Mouse (Mus musculus): Measurements from ENCODE around the gene Ciao2b. TPM values are rescaled to one million over a fixed set of nuclear protein-coding genes. Genes with fewer than 3 reads are reported as not detected.
A peak's percentile ranks its signal among the peaks of the same experiment; 100 is the strongest.
"Not testable (repeated sequence)": the region's sequence is repeated elsewhere in the genome, so short reads cannot be mapped to it uniquely, and the experiment has no call there.

Ciao2b gene
- 10 to 100 TPM; 27.1 to 32.0 TPM for total RNA-seq (2021)
- long read RNA-seq, experiment 1, transcript Ciao2b-203 (5 exons, 918 nt): major isoform, 27 of 30 reads
- long read RNA-seq, experiment 1, partial matches to known transcripts: 0 of 30 reads
- long read RNA-seq, experiment 1, other reads (novel, unspliced or antisense): 2 of 30 reads
- long read RNA-seq, experiment 2, transcript Ciao2b-203 (5 exons, 918 nt): major isoform, 29 of 31 reads
- long read RNA-seq, experiment 2, partial matches to known transcripts: 1 of 31 reads
- long read RNA-seq, experiment 2, other reads (novel, unspliced or antisense): 1 of 31 reads

DNA sequence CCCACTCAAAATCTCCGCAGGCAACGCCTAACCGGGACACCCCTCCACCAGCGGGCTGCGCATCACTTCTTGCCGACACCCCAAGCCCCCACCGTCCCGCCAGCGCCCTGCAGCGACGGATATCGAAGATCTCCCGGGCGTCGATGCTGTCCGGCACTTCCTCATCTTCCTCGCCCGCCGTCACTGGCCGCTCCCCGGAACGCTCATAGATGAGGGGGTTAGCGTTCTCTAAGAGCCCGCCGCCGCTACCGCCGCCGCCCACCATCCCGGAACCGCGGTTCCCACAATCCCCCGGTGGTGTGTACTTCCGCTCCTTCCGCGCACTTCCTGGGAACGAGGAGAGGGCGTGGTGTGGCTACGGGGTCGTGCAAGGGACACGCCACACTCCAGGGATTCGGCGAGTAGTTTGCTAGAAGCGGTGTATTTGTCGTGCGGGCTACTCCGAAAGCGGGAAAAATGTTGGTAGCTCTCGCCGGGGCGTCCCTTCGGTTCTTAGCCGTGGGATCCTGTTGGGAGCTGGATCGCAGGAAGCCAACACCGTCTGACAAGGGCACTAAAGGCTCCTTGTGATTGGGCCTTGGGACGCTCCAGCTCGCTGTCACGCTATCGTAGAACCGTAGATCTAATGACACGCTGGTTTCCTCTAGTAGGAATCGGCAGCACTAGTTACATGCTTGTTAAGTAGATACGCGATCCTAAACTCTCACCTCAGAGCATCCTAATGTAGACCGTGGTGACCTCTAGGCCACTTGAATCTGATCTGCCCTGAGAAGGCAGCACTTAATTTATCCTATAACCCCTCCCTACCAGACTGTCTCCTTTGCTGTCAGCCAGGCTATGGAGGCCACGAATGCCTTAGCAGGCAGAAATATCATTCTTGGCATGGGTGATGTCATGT, at the start of gene Ciao2b:
TSS of gene Ciao2b (minus strand) at position 540 of the 898 bp plus-strand sequence.
- peak; percentile 89 for DNase-seq
- intact Hi-C loops (cut with DNase I; ENCODE audit: low total_unique reads): loop anchor here (5.0 kb wide), 1 partner anchor 39 kb away; no protein-coding TSS in a partner anchor

DNA sequence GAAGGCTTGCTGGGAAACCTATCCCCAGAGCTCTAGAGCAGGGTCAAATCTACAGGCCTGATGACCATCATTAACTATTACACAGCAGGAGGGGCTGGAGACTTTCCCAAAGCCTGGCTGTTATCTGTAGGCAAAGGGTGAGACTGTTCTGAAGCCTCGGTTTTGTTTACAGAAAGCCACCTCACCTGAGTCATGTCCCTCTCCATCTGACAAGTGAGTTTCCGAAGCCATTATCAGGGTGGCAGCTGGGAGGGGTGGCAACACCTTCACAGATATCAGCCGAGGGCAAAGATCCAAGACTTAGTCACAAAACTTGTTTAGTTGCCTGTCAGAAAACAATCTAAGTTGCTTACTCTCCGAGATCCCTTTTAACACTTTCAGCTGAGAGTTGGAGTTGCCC, 46.7 kb upstream of the Ciao2b start:
- intact Hi-C loops (cut with DNase I; ENCODE audit: low total_unique reads): no loop called here
- no peak for DNase-seq

DNA sequence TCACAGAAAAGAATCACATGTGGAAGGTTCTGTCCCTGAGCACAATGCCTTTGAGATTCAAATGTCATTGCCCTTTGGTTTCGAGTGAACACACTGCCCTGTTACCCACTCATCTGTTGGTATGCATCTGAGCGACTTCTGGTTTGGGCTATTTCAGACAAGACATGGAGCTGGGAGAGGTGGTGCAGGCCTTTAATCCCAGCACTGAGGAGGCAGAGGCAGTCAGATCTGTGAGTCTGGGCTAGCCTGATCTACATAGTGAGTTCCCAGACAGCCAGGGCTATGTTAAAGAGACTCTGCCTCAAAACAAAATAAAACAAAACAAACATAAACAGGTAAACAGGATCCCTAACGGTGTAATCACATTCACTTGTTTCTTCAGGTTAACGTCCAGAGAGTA, 13.8 kb upstream of the Ciao2b start:
- intact Hi-C loops (cut with DNase I; ENCODE audit: low total_unique reads): loop anchor here (2.0 kb wide), 1 partner anchor 53 kb away; no protein-coding TSS in a partner anchor
- DNase-seq: no peak

DNA sequence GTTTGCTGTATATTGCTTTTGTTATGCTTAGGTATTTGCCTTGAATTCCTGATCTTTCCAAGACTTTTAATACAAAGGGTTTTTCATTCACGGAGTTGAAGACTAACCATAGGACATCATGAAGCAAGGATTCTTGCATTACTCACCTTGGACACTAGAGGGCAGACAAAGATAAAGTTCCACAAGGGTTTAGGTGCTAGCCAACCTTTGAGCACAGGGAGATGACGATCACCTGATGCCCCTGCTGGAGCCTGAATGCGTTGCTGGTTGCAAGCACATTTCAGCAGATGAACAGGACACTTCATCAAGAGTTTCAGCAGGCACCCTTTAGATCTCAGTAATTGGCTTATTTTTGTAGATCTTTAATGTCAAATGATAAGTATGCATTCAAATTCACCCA, 13.2 kb upstream of the Ciao2b start:
- DNase-seq: peak; percentile 54
- intact Hi-C loops (cut with DNase I; ENCODE audit: low total_unique reads): loop anchor here (2.0 kb wide), 1 partner anchor 52 kb away; no protein-coding TSS in a partner anchor

DNA sequence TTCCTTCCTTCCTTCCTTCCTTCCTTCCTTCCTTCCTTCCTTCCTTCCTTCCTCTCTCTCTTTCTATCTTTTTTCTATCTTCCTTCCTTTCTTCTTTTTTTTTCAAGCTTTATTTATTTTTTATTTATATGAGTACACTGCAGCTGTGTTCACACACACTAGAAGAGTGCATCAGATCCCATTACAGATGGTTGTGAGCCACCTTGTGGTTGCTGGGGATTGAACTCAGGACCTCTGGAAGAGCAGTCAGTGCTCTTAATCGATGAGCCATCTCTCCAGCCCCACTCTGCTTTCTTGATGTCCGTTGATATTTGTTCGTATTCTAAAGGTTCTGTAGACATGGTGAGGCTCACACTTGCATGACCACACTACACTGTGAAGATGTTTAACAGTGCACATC, 2.4 kb upstream of the Ciao2b start:
- DNase-seq: not testable (repeated sequence)
- intact Hi-C loops (cut with DNase I; ENCODE audit: low total_unique reads): loop anchor here (5.0 kb wide), 1 partner anchor 42 kb away; no protein-coding TSS in a partner anchor

DNA sequence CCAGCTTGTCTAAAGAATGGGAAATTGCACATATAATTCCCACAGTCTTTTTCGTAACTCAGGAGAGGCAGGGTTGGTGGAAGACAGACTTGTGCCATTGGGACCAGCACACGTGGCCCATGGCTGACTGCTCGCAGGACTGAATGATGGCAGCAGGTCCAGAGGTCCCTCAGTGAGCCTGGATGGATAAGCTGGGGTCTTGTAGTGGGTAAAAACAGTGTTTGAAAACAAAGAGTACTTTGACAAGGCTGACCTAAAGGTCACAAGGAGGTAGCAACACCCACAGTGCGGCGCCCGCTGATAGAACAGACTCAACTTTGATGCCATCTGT, 524 bp upstream of the Ciao2b start:
- intact Hi-C loops (cut with DNase I; ENCODE audit: low total_unique reads): loop anchor here (5.0 kb wide), 1 partner anchor 40 kb away; no protein-coding TSS in a partner anchor
- DNase-seq: no peak

DNA sequence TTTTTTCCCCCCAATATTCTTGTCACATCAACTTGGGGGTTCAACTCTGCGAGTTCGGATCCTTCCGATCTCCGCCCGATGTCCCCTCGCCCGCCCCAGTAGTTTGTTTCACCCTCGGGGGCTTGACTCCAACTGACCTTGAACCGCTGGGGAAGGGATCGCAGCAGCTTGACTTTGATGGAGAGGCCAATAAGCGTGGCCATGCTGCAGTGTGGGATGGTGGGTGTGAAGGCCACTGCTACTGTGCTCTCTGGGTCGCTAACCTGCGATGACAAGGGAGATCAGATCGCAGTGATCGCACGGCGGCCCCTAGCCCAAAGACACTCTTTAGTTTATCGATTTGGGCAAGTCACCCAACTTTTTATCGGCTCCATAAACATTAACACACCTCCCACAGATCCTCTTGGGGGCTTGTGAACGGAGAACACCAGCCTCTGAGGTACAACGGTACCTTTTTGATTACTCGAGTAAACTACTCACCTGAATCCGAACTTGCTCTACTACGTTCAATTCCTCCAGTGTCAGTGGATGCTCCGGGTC, 864 bp downstream of the Ciao2b start:
- no peak for DNase-seq
- intact Hi-C loops (cut with DNase I; ENCODE audit: low total_unique reads): loop anchor here (5.0 kb wide), 1 partner anchor 39 kb away; no protein-coding TSS in a partner anchor

DNA sequence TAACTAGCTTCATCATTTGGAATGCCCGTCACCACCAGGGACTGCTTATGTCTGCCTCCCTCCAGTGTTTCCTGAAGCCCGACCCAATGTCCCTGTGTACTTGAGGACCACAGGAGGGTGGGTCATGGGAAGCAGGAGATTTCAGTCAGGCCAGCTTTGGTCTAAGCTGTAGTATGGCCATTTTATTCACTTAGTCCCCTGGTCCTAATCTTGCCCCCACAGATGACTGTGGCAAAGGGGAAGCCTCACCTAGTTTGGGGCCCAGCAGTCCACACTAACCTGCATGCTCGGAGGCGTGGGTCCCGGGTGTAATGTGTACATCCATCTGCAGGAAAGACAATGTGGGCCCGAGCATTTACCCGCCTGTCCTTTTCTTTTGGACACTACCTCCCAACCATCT, 1.5 kb downstream of the Ciao2b start:
- no peak for DNase-seq
- intact Hi-C loops (cut with DNase I; ENCODE audit: low total_unique reads): loop anchor here (5.0 kb wide), 1 partner anchor 38 kb away; no protein-coding TSS in a partner anchor

DNA sequence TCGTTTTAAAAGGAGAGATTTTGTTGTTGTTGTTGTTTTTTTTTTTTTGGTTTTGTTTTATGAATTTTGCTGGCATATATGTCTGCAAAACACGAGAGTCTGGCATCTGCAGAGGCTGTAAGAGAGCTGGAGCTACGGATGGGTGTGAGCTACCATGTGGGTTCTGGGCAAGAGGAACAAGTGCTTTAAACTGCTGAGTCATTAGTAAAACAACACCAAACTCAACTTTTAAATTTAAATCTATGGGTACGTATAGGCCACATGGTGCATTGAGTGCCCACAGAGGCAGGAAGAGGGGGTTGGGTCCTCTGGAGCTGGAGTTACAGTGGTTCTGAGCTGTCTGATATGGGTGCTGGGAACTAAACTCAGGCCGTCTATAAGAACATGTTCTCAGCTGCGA, 3.8 kb downstream of the Ciao2b start:
- intact Hi-C loops (cut with DNase I; ENCODE audit: low total_unique reads): no loop called here
- DNase-seq: no peak

DNA sequence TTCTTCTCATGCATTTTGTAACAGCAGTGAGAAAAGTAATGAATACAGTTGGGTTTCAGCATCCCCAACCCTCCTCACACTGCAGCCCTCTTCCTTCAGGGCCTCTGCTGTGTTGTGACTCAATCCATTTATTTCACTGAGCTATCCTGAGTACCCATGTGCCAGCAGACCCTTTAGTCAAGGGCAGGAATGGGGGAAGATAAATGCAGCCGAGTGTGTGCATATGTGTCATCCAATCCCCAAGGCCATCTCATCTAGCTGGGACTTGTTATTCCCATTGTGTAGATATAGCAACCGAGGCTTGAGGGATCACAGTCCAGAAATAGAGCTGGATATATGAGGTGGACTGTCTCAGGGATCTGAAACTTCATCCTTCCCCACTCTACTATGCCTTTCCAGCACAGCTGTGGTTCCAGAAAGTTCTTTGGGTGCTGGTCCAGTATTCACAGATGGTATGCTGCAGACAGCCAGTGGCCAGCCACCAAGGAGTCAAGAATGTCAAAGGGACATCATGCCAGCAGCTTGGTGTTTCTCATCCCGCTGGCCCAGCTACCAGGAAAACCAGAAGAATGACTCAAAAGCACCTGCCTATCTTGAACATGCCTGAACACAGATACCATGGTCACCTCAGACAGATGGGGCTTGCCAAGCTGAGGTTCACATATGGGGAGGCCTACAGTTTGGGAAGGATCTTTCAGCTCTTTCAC, 6.6 kb downstream of the Ciao2b start:
- DNase-seq: no peak
- intact Hi-C loops (cut with DNase I; ENCODE audit: low total_unique reads): no loop called here

DNA sequence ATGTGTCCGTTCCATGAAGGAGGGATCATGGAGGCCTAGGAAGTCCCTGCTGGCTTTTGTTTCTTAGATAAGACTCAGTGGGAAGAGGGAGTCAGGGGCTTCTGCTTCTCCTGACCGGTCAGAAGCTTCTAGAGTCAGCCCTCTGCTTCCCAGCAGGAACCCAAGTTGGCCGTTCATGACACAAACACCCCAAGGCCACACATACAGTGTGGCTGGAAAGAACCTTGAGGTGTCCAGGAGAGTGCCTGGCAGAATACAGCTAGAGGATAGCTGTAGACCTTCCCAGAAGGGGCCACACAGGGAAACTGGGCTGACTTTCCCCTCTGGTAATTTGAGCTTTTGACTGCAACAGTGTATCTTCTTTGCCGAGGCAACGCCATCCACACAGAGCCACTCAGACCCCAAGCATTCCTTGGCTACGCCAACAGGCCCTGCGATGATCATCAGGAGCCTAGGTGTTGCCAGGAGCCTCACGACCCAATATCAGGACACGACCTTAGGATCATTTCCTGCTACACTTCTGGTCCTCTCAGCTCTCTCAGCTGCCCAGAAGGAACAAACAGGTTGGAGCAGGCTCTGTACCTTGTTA, 8.5 kb downstream of the Ciao2b start:
- intact Hi-C loops (cut with DNase I; ENCODE audit: low total_unique reads): no loop called here
- DNase-seq: peak; percentile 53

DNA sequence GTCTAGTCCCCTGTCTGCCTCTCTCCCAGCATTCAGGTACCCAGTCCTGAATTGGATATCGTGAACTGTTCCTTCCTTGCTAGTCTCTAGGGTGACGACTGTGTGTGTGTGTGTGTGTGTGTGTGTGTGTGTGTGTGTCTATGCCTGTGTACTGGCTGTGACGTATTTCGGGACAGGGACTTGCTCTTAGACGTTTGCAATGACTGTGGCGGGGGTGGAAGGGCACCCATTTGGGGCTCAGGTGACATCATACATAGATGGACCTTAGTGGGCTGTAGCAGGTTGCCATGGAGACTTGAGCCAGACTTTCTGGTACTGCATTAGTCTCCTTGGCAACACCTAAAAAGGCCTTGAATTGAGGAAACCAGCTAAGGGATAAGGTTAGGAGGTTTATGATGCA, 9.3 kb downstream of the Ciao2b start:
- DNase-seq: no peak
- intact Hi-C loops (cut with DNase I; ENCODE audit: low total_unique reads): no loop called here

DNA sequence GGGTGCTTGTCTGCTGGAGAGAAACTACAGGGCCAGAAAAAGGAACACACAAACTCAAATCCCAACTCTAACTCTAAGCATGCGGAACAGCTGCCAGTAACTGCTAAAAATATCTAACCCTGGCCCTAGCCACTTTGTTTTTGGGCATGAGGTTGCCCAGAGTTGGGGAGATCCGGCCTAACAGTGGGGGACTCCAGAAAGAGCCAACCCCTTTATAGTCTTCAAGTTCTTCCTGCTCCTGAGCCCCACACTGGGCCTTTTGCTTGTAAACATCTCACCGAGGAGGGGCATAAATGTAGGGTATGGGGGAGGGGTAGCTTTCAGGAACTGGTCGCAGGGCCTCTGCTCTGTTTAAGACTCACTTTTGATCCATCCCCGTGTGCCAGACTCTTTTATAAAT, 9.8 kb downstream of the Ciao2b start:
- no peak for DNase-seq
- intact Hi-C loops (cut with DNase I; ENCODE audit: low total_unique reads): no loop called here

DNA sequence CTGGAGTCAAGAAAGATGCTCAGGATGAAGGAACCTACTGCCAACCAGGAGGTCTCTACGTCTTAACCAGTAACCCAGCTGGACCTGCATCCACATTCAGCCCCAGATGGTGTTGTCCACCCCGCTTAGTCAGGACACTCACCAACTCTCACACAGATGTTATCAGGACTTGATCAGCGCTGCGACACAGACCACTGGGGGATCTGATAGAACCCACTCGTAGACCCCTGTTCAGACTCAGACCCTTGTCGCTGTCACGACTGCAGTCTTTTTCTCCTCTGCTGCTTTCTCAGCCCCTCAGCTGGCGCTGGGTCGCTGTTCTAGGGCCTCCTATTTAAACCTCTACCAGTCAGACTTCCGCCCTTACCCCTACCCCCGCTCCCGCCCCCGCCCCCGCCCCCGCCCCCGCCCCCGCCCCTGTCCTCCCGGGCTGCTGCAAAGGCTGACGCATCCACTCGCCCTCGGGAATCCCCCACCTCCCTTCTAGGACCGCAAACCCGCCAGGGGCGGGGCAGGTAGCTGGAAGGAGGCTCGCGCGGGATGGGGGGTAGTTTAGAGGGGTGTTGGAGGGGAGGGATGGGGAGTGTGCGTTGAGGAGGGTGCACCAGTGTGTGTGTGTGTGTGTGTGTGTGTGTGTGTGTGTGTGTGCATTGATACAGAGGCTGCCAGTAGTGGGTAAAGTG, 10.6 kb downstream of the Ciao2b start, which contains the start of gene Rrad:
TSS of gene Rrad (minus strand) at position 347 of the 683 bp plus-strand sequence.
- DNase-seq: peak; percentile 65
- intact Hi-C loops (cut with DNase I; ENCODE audit: low total_unique reads): no loop called here

DNA sequence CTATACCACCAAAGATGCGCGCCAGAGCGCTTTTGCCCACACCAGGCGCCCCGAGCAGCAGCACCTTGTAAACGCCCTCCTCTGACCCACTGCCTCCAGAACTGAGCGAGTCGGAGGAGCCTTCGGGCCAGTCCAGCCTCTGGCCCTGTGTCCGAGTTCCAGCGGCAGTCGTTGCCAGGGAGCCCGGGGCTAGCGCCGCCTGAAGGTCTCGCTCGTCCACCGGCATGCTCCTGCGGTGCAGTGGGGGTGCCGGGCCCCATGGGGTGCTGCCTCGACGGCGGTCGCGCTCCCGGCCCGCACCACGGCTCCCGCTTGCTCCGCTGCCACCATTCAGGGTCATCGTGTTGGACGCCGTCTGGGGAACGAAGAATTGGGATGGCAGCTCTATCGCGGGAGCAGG, 11.2 kb downstream of the Ciao2b start:
- DNase-seq: peak; percentile 57
- intact Hi-C loops (cut with DNase I; ENCODE audit: low total_unique reads): no loop called here

DNA sequence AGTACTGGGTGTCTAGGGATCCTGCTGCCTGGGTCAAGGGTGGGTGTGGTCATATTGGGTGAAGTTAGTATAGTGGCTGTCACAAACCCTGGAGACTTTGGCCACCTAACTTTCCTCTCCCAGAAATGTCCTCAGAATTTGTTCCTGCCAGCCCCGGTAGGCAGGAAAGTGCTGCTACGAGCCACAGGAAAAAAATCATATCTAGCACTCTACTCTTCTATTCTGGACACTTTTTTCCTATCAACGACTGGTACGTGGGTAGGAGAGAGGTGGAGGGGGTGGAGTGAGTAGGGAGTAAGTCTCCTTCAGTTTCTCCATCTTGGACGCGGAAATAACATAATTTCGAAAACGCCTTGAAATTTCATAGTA, 11.7 kb downstream of the Ciao2b start:
- no peak for DNase-seq
- intact Hi-C loops (cut with DNase I; ENCODE audit: low total_unique reads): no loop called here

DNA sequence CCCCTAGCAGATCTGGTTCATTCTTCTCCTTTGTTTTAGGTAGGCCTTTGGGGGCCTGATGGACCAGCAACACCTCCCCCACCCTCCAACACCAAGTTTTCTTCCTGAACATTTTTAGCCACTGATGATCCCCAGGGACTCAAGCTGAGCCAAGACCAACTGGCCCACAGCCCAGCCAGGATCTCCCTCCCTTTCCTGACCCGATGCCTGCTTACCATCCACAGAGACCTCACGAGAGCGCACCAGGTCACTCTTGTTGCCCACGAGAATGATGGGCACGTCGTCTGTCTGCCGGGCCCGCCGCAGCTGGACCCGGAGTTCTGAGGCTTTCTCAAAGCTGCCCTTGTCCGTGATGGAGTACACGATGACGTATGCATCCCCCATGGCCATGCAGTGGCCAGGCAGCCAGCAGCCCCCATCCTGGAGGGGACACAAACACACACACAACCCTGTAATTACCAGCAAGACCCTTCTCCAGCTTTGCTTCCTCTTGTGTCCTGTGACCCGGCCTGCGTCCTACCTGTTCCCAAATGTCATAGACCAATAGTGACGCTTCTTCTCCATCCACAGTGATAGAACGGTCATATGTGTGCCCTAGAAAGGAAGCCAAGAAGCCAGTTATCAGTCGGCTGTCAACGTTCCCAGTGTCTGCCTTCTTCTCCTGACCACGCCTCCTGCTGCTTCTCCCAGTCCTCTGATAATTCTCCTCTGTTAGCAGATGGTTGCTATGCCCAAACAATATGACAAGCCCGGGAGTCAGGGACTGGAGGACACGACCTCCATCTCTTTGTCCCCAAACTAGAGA, 12.3 kb downstream of the Ciao2b start:
- intact Hi-C loops (cut with DNase I; ENCODE audit: low total_unique reads): no loop called here
- DNase-seq: peak; percentile 45

DNA sequence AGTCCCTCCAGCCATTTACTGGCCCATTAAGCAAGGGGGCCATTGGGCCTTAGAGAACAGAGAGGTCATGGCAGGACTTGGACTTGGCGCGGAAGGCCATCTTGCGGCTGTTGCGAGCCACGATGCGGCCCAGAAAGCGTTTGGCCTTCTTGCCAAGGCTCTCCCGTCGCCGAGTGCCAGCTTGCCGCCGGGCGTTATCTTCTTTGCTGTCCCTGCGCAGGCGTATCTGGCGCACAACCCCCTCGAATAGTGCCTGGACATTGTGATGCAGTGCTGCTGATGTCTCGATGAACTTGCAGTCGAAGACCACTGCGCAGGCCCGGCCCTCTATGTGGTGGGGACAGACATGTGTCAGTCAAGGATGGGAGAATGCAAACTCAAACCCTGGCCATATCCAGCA, 13.4 kb downstream of the Ciao2b start:
- intact Hi-C loops (cut with DNase I; ENCODE audit: low total_unique reads): no loop called here
- no peak for DNase-seq
